Mouse (Mus musculus): ENCODE results near the gene Fam169b. TPM values are rescaled to one million over a fixed set of nuclear protein-coding genes. Genes with fewer than 3 reads are reported as not detected.
"Not testable (repeated sequence)": the region's sequence is repeated elsewhere in the genome, so short reads cannot be mapped to it uniquely, and the experiment has no call there.

Gene Fam169b
- polyA plus RNA-seq, 1 experiment from 2014 or later = not detected

DNA sequence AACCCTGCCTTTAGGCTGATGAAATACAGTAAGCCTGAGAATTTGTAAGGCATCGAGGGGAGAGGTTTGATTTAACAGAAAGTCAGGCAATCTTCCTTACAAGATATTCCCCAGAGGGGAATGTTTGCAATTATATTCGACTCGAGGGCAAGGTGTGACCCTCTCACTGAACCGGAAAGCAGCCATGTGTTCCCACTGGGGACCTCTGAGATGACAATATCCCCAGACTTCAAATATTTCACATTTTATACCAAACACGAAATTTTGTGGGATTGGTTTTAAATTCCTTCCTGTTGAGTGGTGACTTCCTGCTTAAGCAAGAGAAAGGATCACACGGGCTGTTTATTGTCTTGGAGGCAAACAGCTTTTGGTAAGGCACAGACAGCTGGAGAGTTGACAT, 6.9 kb upstream of the Fam169b start:
- no peaks in the 10 kb centered on the region for H3K36me3 ChIP-seq
- 0 out of 2 replicates have a peak, but pooled peaks cover 5% of the 10 kb centered on the region for H3K27me3 ChIP-seq
- H3K4me1 ChIP-seq = peaks cover 14% of the 10 kb centered on the region
- 45% methylated on average over 6 of the region's 6 CpGs for WGBS
- no peak overlapping the region for H3K9ac ChIP-seq (replicated peaks)
- no peak overlapping the region for H3K4me3 ChIP-seq
- no peaks in the 10 kb centered on the region for H3K9me3 ChIP-seq
- H3K27ac ChIP-seq (replicated peaks) = no peak overlapping the region
- H3K4me2 ChIP-seq (replicated peaks) = no peak overlapping the region
- ATAC-seq (replicated peaks) = no peak

DNA sequence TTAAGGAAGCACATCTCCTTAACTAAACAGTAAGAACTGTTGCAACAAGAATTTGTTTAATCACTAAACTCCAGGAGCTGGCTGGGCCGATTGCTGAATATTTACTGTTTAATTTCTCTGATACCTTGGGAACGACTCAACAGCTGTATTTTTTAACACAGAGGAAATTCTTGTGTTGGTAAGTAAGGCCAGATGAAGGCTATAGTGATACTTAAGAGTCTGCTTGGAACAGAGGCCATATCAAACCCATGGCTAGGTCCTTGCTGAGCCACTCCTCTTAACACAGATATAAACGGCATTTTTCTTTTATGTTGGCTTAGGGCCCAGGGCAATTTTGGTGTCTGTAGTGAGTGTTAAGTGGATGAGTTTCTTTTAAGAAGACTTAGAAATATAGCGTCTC, 3.1 kb upstream of the Fam169b start:
- no peaks in the 10 kb centered on the region for H3K9me3 ChIP-seq
- H3K27ac ChIP-seq (replicated peaks) = no peak overlapping the region
- H3K27me3 ChIP-seq = 0 out of 2 replicates have a peak, but pooled peaks cover 2% of the 10 kb centered on the region
- H3K4me3 ChIP-seq = no peak overlapping the region
- H3K9ac ChIP-seq (replicated peaks) = no peak overlapping the region
- no peaks in the 10 kb centered on the region for H3K4me1 ChIP-seq
- H3K4me2 ChIP-seq (replicated peaks) = no peak overlapping the region
- H3K36me3 ChIP-seq = no peaks in the 10 kb centered on the region
- WGBS = 61% methylated on average over 4 of the region's 4 CpGs
- ATAC-seq (replicated peaks) = no peak

DNA sequence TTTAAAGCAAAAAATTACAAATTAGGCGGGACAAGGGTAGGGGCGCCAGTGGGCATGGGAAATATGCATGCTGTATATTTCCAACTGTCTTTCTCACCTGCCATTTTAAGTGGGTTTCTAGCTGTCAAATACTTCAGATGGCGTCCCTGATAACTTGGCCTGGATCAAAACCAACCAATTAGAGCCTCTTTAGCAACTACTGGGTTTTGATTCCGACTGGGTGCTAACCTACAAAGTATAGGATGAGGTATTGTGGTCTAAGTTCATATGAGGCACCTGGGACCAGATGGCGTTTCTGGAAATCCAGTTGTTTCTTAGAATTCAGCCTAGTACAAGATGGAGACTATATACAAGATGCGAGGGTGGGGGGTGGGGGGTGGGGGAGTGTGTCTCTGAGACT, 1.8 kb upstream of the Fam169b start:
- no peak for ATAC-seq (replicated peaks)
- no peak overlapping the region for H3K27ac ChIP-seq (replicated peaks)
- peaks cover 7% of the 10 kb centered on the region; the same call in 1 of the 2 replicates for H3K27me3 ChIP-seq
- no peak overlapping the region for H3K4me3 ChIP-seq
- 88% methylated on average over 6 of the region's 6 CpGs for WGBS
- H3K4me2 ChIP-seq (replicated peaks) = no peak overlapping the region
- H3K36me3 ChIP-seq = no peaks in the 10 kb centered on the region
- peaks cover 10% of the 10 kb centered on the region for H3K4me1 ChIP-seq
- no peaks in the 10 kb centered on the region for H3K9me3 ChIP-seq
- no peak overlapping the region for H3K9ac ChIP-seq (replicated peaks)

DNA sequence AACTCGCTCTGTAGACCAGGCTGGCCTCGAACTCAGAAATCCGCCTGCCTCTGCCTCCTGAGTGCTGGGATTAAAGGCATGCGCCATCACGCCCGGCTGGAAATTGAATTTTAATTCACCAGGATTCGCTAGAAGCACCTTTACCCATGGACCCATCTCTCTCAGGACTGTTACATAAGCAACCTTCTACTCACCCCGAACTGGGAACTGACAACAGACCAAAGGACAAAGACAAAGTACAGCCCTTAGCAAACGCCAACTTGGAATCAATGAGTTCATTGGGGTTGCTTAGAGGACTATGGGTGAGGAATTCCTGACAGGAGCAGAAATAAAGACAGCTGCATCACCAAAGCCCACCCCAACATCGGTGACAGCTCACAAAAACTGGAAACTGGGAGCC, 1.0 kb upstream of the Fam169b start:
- Histone ChIP-seq H3K27ac (replicated peaks) (no peak overlapping the region), H3K4me1 (peaks cover 15% of the 10 kb centered on the region), H3K36me3 (no peaks in the 10 kb centered on the region), H3K27me3 (peaks cover 7% of the 10 kb centered on the region; the same call in 1 of the 2 replicates), H3K9ac (replicated peaks) (no peak overlapping the region), H3K4me3 (no peak overlapping the region), H3K4me2 (replicated peaks) (no peak overlapping the region), H3K9me3 (no peaks in the 10 kb centered on the region)
- ATAC-seq (replicated peaks) = no peak
- 79% methylated on average over 10 of the region's 10 CpGs for WGBS

GRCm38 (mm10) chr7:68274218-68274617, 579 bp downstream of the Fam169b start:
- Histone ChIP-seq H3K27ac (replicated peaks) (no peak overlapping the region), H3K36me3 (no peaks in the 10 kb centered on the region), H3K4me1 (peaks cover 15% of the 10 kb centered on the region), H3K4me3 (no peak overlapping the region), H3K9me3 (no peaks in the 10 kb centered on the region), H3K9ac (replicated peaks) (no peak overlapping the region), H3K4me2 (replicated peaks) (no peak overlapping the region), H3K27me3 (peaks cover 7% of the 10 kb centered on the region; the same call in 1 of the 2 replicates)
- ATAC-seq (replicated peaks) = no peak
- 42% methylated on average over 2 of the region's 2 CpGs for WGBS

- Histone ChIP-seq H3K36me3 (no peaks in the 10 kb centered on the region), H3K27ac (replicated peaks) (no peak overlapping the region), H3K9ac (replicated peaks) (no peak overlapping the region), H3K4me3 (no peak overlapping the region), H3K4me2 (replicated peaks) (no peak overlapping the region), H3K4me1 (peaks cover 15% of the 10 kb centered on the region), H3K9me3 (no peaks in the 10 kb centered on the region), H3K27me3 (peaks cover 7% of the 10 kb centered on the region; the same call in 1 of the 2 replicates)
- no peak for ATAC-seq (replicated peaks)
- 77% methylated on average over 9 of the region's 9 CpGs for WGBS
Observed at GRCm38 (mm10) chr7:68274951-68275350, 1.3 kb downstream of the Fam169b start.

GRCm38 (mm10) chr7:68275445-68275837, 1.8 kb downstream of the Fam169b start:
- not testable (repeated sequence) for H3K9me3 ChIP-seq; H3K27me3 ChIP-seq; H3K36me3 ChIP-seq; ATAC-seq (replicated peaks); H3K27ac ChIP-seq (replicated peaks)
- Histone ChIP-seq H3K4me1 (peaks cover 15% of the 10 kb centered on the region), H3K4me3 (peak overlapping the region; percentile 27), H3K9ac (replicated peaks) (0 out of 2 replicates have a peak overlapping the region, but pooled peaks have one; percentile 12), H3K4me2 (replicated peaks) (peak overlapping the region; percentile 49)
- 49% methylated on average over 9 of the region's 9 CpGs for WGBS

DNA sequence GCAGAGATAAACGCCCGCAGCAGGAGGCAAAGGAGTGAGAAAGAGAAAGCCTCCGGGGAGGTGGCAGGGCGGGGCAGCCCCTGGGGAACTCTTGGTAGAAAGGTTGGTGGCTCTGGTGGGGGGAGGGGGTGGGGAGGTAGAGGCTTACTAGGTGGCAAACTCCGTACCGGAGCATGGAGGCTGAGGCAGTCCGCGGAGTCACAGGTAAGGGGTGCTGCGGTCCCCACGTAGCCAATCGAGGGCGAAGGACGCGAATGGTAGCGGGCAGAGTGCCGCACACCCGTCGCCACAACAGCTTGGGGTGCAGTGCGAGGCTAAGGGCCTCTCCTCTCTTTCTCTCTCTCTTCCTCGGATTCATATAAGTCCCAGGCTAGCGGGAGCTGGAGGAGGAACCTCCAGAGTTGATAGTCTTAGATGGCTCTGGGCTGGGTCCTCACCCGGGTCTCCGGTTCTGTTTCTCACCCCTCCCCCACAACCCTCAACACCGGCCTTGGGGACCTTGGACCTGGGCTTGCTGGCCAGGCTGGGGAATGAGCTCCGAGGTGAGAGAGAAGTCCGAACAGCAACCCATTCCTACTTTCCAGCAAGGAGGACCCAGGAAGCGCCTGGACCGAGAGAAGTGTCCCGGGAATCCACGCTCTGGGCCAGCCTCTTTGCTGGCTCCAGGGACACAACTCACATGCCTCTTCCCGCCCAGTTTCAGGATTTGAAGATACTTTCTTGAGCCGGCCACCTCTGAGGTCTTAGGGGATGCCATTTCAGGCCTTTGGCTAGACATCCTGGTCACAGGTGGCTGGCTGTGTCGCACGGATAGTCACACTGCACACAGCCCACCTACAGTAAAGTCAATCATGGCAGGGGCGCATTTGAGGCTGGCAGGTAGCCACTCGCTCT, 2.4 kb downstream of the Fam169b start:
- Histone ChIP-seq H3K4me2 (replicated peaks) (peak overlapping the region; percentile 49), H3K9ac (replicated peaks) (0 out of 2 replicates have a peak overlapping the region, but pooled peaks have one; percentile 12), H3K4me1 (peaks cover 15% of the 10 kb centered on the region), H3K36me3 (no peaks in the 10 kb centered on the region), H3K27ac (replicated peaks) (no peak overlapping the region), H3K27me3 (peaks cover 7% of the 10 kb centered on the region; the same call in 1 of the 2 replicates), H3K4me3 (peak overlapping the region; percentile 27), H3K9me3 (no peaks in the 10 kb centered on the region)
- 4% methylated on average over 36 of the region's 36 CpGs for WGBS
- ATAC-seq (replicated peaks) = 0 out of 2 replicates have a peak, but pooled peaks have one; percentile 35

DNA sequence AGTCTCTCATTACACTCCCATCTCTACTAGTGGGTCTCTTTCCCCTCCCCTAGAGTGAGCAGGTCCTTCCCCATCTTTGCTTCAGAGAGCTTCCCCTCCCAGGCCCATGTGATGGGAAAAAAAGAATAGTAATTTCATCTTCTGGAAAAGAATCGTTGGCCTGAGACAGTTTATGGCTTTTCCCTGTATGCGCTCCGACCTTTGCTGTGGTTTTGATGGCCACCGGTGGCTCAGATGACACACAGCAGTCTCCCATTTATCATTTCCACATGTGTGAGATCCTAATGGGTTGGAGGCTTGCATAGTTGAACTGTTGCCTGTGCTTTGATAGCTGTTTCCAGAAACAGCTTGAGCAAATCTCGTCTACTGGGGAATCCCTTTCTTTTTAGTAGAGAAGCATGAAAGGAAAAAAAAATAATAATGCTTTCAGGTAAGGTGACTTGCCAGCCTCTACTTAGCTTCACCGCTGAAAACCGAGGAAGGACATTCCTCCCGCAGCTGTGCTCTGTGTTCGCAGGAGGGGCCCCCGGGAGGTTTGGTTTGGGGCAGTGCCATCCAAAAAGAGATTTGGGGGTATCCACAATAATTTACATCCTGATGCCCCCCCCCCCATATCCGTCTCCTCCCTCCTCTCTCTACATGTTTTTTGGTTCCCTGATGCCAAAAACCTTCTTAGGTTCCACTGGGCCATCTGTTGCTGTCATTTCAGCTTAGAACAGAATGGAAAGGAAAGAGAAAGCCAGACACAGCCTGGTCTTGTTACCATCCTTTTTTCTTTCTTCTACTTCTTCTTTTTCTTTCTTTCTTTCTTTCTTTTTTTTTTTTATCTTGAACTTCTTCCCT, 3.6 kb downstream of the Fam169b start:
- Histone ChIP-seq H3K27ac (replicated peaks) (no peak overlapping the region), H3K27me3 (peaks cover 7% of the 10 kb centered on the region; the same call in 1 of the 2 replicates), H3K4me1 (peaks cover 15% of the 10 kb centered on the region), H3K9me3 (no peaks in the 10 kb centered on the region), H3K9ac (replicated peaks) (no peak overlapping the region), H3K4me3 (no peak overlapping the region), H3K36me3 (no peaks in the 10 kb centered on the region), H3K4me2 (replicated peaks) (no peak overlapping the region)
- ATAC-seq (replicated peaks) = no peak
- WGBS = 43% methylated on average over 11 of the region's 11 CpGs

- H3K9ac ChIP-seq (replicated peaks) = no peak overlapping the region
- peaks cover 7% of the 10 kb centered on the region; the same call in 1 of the 2 replicates for H3K27me3 ChIP-seq
- ATAC-seq (replicated peaks) = no peak
- no peaks in the 10 kb centered on the region for H3K9me3 ChIP-seq
- no peak overlapping the region for H3K27ac ChIP-seq (replicated peaks)
- 29% methylated on average over 4 of the region's 4 CpGs for WGBS
- H3K4me3 ChIP-seq = no peak overlapping the region
- H3K4me2 ChIP-seq (replicated peaks) = no peak overlapping the region
- H3K36me3 ChIP-seq = no peaks in the 10 kb centered on the region
- H3K4me1 ChIP-seq = peaks cover 15% of the 10 kb centered on the region
Observed at GRCm38 (mm10) chr7:68277897-68278270, 4.2 kb downstream of the Fam169b start.

DNA sequence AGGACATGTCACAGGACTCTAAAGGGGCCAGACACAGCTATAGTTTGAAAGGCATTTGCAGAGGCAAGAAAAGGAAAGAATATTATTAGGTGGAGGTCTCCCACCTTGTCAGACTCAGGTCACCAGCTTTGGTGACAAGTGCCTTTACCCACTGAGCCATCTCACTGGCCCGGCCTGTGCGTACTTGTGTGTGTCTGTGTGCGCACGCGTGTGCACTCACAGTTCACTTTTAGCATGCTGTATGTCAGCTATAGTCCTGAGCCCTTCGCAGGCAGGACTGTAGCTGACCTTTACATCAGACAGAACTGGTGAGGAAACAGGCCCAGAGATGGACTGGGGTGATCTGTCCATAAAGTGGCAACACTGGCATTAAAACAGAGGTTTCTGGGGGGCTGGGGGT, 4.7 kb downstream of the Fam169b start:
- 96% methylated on average over 6 of the region's 6 CpGs for WGBS
- ATAC-seq (replicated peaks) = no peak

GRCm38 (mm10) chr7:68278908-68279307, 5.3 kb downstream of the Fam169b start:
- H3K9me3 ChIP-seq = no peaks in the 10 kb centered on the region
- H3K4me3 ChIP-seq = no peak overlapping the region
- H3K27ac ChIP-seq (replicated peaks) = no peak overlapping the region
- WGBS = 78% methylated on average over 6 of the region's 6 CpGs
- no peak overlapping the region for H3K4me2 ChIP-seq (replicated peaks)
- peaks cover 7% of the 10 kb centered on the region; the same call in 1 of the 2 replicates for H3K27me3 ChIP-seq
- ATAC-seq (replicated peaks) = no peak
- no peak overlapping the region for H3K9ac ChIP-seq (replicated peaks)
- no peaks in the 10 kb centered on the region for H3K36me3 ChIP-seq
- H3K4me1 ChIP-seq = peaks cover 15% of the 10 kb centered on the region

More for the DNA sequence above, 4.7 kb downstream of the Fam169b start:
- Histone ChIP-seq H3K27me3 (peaks cover 7% of the 10 kb centered on the region; the same call in 1 of the 2 replicates), H3K4me2 (replicated peaks) (no peak overlapping the region), H3K4me3 (no peak overlapping the region), H3K9me3 (no peaks in the 10 kb centered on the region), H3K9ac (replicated peaks) (no peak overlapping the region), H3K4me1 (peaks cover 15% of the 10 kb centered on the region), H3K36me3 (no peaks in the 10 kb centered on the region), H3K27ac (replicated peaks) (no peak overlapping the region)
